Mouse (Mus musculus): Measurements from ENCODE around the gene Ism2.
"Not testable (repeated sequence)": the region's sequence is repeated elsewhere in the genome, so short reads cannot be mapped to it uniquely, and the experiment has no call there.

Ism2 gene

DNA sequence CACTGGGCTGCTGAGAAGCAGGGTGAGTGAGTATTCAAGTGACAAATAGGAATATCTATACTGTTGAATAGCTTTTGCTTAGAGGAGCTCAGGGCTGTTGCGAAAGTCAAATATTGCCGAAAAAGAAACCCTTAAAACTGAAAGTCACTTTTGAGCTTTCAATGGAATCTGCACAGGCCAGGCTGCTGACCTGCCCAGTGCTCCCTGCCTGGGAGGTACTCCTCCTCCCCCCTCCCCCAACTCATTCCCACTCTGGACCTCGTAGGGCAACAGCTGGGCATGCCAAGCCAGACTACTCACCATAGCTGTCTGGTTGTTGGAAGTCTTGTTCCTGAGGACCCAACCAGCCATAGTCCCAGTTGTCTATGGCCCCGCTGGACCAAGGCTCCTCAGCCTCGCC is 14.8 kb downstream of the Ism2 start:
- no peak for DNase-seq (ENCODE audit: low spot score)

GRCm38 (mm10) chr12:87284268-87284667 is 15.2 kb downstream of the Ism2 start:
- DNase-seq (ENCODE audit: low spot score) = no peak

DNA sequence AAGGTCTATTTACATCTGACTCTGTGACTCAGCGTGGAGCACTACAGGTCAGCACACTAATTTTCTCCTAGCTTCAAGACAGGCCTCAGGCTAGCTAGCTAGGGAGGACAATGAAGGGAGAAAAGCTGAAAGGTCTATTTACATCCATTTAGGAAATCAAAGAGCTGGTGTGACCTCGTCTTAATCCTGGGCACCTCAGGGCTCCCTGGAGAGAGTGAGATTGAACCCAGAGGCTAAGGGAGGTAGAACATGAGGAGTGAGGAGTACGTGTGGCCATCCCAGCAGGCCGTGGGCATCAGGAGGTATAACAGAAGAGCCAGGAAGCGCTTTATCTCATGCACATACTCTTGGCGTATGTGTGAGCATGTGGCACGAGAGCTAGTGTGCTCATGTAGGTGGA is 15.8 kb downstream of the Ism2 start:
- no peak for DNase-seq (ENCODE audit: low spot score)

GRCm38 (mm10) chr12:87282743-87283142 is 16.8 kb downstream of the Ism2 start:
- DNase-seq (ENCODE audit: low spot score) = no peak

DNA sequence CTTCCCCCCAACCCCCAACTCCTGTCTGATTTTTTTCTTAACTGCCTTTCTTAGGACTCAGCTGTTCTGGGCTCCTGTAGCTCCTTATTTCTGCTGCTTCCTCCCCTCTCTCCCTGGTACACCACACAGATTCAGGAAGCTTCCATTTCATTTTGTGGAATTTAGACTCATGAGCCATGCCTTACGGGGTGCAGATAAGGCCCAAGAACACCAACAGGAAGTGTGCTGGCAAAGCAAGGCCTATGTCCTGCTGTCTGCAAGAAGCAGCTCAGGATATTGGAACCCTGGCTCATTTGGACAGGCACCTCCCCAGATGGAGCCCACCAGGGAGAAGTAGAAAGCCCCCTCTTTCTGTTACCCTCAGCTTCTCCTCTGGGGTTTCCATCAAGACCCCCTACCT is 17.7 kb downstream of the Ism2 start:
- DNase-seq (ENCODE audit: low spot score) = no peak

- no peak for DNase-seq (ENCODE audit: low spot score)
Observed at GRCm38 (mm10) chr12:87279879-87280278, 19.6 kb downstream of the Ism2 start.

GRCm38 (mm10) chr12:87279350-87279749 is 20.2 kb downstream of the Ism2 start:
- no peak for DNase-seq (ENCODE audit: low spot score)

DNA sequence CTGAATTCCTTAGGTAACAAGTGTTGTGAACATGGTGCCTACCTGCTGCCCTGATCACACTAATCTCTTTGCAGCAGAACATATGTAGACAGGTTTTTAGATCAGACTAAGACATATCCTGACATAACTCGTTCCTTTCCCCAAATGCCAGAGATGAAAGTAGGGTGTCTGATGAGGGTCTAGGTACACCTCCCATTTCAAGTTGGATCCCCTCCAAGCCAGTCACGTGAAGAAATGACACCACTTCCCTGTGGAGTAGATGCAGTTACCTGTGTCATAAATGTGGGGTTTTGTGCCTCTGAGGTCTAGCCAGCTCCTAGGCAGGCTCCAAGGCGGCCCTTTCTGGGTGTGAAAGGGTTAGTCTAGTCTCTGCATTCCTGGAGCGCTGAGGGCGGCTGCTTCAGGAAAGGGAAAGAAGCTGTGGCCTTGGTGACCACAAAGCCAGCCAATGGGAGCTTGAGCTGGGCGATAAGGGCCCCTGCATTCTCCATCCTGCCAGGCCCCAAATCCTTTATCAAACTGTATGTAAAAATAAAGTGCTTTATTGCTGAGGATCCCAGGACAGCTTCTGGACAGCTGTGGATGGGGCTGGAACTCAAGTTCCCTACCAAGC is 21.3 kb downstream of the Ism2 start:
- DNase-seq (ENCODE audit: low spot score) = no peak

DNA sequence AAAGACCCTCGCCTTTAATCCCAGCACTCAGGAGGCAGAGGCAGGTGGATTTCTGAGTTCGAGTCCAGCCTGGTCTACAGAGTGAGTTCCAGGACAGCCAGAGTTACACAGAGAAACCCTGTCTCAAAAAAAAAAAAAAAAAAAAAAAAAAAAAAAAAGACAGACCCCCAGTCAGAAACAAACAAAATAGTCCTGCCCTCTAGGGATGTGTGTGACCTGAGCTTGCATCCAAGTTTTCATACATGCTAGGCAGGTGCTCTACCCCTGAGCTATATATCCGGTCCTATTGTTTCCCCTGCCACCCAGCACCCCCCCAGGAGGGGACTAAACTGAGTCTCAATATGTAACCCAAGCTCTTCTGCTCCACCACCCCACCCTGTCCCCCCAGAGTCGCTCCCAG is 22.3 kb downstream of the Ism2 start:
- not testable (repeated sequence) for DNase-seq (ENCODE audit: low spot score)

DNA sequence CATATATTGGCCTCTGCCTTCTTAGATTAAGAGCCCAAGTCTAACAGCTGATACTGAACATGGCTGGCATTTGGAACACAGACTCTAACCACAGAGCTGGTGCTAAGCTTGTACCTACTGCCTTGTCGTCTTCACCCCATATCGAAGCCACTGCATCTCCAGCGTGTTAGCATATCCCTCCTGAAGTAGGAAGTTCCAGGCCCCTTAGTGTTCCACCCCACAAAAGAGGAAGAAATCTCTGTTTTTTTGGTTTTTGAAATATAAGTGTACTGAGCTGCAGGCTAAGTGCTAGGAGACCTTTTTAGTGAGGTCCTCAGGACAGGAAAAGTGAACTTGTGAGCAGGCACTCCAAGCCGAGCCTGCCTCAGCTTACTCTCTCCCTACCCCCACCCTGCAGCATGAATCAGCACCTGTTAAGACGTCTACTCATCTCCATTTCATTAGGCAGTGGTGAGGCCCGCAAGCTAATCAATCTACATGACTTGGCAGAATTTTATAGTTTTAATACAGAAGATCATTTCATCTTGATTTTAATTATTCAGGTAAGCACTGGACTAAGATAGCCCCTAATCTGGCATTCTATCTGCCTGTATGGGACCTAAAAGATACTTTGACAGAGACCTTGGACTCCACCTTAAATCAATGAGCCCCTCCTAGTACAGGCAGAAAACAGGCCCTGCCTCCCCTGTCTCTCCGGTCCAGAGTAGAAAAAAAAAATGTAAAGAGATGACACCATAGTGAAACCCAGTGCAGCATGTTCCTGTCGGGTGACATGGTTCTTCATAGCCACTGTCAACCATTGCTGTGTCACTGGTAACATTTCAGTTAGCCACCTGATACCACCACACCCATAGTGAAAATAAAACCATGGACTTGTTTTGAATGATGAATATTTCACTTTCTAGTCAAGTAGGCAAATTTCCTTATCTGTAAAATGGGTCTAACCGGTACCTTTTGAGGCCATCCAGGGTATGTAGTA is 24.4 kb downstream of the Ism2 start:
- no peak for DNase-seq (ENCODE audit: low spot score)

- DNase-seq (ENCODE audit: low spot score) = peak; percentile 12
Observed at GRCm38 (mm10) chr12:87267682-87268081, 31.8 kb downstream of the Ism2 start.

GRCm38 (mm10) chr12:87266827-87267603 is 32.5 kb downstream of the Ism2 start:
- DNase-seq (ENCODE audit: low spot score) = no peak

GRCm38 (mm10) chr12:87266108-87266826 is 33.2 kb downstream of the Ism2 start, which contains the start of the genes Vipas39 and Ahsa1:
Gene Vipas39, minus strand, starts transcription at chr12:87266256.
Gene Ahsa1, plus strand, starts transcription at chr12:87266479.
- DNase-seq (ENCODE audit: low spot score) = peak; percentile 69

- DNase-seq (ENCODE audit: low spot score) = no peak
Observed at GRCm38 (mm10) chr12:87265444-87265843, 34.1 kb downstream of the Ism2 start.

- DNase-seq (ENCODE audit: low spot score) = no peak
Observed at GRCm38 (mm10) chr12:87260562-87260961, 38.9 kb downstream of the Ism2 start.

DNA sequence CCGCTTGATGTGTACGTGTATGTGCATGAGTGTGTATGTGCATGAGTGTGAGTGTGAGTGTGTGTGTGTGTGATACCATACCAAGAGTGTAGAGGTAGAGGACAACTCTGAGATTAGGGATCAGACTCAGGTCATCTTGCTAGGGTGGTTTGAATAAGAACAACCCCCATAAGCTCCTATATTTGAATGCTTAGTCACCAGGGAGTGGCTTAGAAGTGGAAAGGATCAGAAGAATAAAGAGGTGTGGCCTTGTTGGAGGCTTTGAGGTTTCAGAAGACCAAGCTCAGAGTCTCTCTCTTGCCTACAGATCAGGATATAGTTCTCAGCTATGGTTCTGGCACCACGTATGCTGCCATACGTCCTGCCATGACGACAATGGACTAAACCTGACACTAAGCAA is 42.9 kb downstream of the Ism2 start:
- no peak for DNase-seq (ENCODE audit: low spot score)

GRCm38 (mm10) chr12:87253878-87254277 is 45.6 kb downstream of the Ism2 start:
- no peak for DNase-seq (ENCODE audit: low spot score)

DNA sequence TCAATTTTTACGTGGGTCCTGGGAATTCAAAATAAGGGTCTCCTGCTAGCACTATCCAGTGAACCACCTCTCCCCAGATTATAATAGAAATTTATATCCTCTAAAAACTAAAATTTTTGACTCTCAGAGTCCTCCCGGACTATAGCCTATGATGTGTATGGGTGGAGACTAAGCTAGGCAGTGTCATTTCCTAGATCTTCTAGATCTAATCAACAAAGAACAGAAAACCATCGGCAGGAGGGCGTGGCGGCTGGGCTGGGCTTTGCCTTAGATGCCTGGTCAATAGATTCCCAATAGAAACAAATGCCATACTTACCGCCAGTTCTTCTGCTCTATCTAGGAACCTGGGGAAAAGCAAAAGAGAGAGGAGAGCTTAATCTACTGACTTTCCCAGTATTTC is 49.3 kb downstream of the Ism2 start:
- DNase-seq (ENCODE audit: low spot score) = no peak

DNA sequence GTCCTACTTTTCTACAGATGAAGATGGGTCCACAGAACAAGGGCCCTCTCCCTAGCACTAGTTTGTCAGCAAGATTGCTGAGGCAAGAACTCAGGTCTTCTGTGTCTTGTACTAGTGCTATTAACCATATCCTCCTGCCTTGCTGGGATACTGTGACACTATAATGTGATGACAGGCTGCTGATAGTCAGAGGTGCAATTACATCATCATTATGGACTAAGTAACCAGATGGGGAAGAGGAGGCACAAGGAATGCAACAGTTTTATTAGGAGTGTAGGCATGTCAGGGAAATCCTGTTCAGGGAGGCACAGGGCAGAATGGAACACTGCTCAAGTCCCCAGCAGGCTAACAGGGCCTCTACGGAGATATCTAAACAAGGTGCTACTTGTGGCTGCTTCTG is 60.9 kb downstream of the Ism2 start, which contains the start of gene Noxred1:
Noxred1 (minus strand) TSS at position 101 of the 400 bp plus-strand sequence.
- no peak for DNase-seq (ENCODE audit: low spot score)

DNA sequence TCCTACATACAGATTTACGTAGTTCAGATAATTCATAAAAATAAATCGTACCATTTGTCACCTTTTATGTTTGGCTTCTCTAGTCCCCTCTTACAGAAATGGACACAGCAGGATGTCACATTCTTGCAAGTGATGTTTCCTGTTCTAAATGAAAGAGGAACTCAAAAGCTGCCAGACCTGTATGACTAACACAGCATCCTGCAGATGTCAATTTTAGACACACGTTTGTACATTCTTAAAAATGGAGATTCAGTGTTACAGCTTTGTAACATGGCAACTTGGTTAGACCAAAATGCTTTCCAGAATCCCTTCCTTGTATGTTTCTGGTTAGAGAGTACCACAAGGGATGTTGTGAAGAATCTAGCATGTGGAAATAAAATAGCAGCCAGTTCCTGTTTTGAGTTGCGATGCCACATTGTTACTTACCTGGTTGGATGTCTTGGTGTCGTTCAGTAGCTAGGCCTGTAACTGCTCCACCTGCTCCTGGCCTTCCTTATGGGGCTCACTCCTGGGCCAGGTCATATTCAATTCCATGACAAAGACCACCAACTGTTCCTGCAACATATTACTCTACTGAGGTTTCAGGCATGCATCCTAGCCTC is 62.5 kb downstream of the Ism2 start:
- no peak for DNase-seq (ENCODE audit: low spot score)

DNA sequence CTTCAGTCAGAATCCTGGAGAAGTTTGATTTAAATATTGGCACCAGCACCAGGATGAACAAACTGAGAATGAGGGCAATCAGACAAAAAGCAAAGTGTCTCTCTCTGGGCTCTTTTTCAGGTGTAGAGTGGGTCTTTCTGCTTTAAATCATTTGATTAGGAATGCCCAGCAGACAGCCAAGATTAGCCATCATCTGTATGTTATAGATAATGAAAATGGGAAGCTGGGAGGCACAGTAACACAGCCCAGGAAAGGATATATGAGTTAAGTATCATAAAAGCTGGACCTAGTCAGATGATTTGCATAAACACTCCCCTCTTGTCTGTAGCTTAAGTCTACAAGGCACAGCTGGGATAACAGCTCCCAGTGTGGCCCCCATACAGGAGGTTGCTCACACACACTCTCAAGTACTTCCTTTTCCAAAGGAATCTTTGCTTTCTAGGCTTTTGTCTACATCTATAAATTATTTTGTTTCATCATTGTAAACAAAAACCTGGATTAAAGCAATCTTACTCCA is 69.1 kb downstream of the Ism2 start:
- DNase-seq (ENCODE audit: low spot score) = no peak

All from ovary, postnatal 14 days (tissue).